Mouse (Mus musculus): ENCODE measurements around the gene Polr2f.

Gene Polr2f

GRCm38 (mm10) chr15:79122119-79122518 lies 18.7 kb upstream of the Polr2f start:
- WGBS, result 95% methylated on average over 4 of the region's 4 CpGs

DNA sequence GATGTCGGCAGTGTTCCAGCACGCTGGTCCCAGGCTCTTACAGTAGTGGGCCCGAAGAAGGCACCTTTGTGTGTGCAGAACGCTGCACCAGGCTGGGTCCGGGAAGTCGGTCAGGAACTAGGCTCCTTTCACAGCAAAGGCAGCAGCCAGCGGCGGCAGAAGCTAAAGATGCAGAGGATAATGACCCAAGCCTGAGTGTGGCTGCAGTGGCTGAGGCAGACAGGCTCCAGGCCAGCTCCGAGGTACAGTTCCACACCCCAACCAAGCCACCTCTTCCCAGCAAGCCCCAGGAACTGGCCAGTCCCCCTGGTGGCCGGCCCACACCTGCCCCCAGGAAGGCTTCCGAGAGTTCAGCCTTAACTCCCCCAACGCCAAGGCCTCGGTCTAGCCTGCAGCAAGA lies 18.3 kb upstream of the Polr2f start:
- 81% methylated on average over 13 of the region's 13 CpGs for WGBS

GRCm38 (mm10) chr15:79123751-79124150 lies 17.1 kb upstream of the Polr2f start:
- 86% methylated on average over 6 of the region's 6 CpGs for WGBS

- WGBS, result 86% methylated on average over 10 of the region's 10 CpGs
These were observed 16.4 kb upstream of the Polr2f start for GRCm38 (mm10) chr15:79124331-79124875.

DNA sequence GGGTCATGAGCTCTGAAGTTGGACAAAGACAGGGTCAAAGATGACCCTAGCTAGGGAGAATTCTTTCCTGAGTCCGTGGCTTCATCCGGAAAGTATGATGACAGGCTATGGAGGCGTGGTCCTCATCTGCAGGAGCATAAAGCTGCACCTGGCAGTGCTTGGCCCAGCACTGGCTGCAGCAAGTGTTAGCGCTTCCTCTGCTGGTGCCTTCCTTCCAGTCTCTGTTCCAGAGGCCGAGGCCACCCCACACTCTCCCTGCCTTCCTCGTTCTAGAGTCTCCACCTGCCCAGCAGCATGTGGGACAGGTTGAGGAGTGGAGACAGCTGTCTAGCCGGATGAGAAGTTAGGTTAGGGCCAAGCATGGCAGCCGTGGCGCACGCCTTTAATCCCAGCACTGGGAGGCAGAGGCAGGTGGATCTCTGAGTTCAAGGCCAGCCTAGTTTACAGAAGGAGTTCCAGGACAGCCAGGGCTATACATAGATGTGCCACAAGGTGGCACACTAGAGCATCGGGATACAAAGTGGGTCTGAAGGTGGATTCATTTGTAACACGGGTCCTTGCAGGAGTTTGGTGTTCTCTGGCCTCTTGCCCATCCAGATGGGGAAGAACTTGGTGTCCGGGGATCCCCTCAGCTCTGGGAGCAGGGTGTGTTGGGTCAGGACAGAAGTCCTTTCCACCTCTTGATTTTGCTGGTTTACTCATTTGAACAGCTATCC lies 14.4 kb upstream of the Polr2f start:
- WGBS, result 76% methylated on average over 13 of the region's 13 CpGs

DNA sequence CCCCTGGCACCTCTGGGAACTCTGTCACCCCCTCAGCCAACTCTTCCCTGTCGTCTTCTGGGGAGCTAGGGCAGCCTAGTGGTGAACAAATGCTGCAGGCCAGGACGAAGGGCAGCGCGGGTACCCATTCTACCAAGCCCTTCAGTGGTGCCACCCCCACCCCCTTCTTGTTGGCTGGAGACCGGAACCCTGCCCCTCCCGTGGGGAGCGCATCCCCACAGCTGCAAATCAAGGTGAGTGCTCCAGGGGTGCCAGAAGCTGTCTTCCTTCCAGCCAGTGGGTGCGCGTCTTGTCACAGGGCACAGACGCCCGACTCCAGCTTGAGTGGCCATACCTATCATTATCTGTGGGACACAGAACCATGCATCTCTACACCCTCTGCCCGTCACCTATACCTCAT lies 13.7 kb upstream of the Polr2f start:
- WGBS, result 95% methylated on average over 12 of the region's 12 CpGs

DNA sequence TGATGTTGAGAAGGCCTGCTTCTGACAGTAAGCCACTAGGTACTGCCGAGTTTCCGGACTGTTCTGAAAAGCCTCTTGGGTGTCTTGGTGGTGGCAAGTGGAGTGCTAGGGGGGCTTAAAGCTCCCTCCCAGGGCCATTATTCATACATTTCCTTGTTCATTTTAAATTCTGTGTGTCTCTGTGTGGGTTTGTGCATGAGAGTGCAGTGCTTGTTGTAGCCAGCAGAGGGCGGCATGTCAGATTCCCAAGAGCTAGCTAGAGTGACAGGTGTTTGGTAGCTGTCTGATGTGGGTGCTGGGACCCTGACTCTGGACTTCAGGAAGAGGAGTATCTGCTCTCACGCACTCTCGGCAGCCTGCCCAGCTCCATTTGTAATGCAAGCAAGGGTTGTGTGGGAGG lies 12.6 kb upstream of the Polr2f start:
- 95% methylated on average over 5 of the region's 5 CpGs for WGBS

DNA sequence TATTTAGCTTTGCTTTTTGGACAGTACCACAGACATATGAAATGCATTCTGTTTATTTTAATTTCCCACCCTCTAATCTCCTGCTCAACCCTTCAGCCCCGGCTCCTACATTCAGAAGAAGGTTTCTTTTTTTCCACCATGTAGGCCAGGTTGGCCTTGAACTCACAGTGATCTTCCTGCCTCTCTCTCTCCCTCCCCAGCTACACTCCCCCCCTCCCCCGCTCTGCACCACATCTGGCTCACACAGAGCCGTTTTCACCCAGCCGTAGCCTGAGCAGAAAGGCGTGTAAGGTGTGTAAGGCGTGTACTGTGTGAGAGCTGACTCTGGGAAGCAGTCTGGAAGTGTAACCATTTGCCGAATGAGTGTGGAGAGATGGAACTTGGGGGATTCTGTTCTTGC lies 11.5 kb upstream of the Polr2f start:
- 81% methylated on average over 7 of the region's 7 CpGs for WGBS

GRCm38 (mm10) chr15:79130782-79131181 lies 10.0 kb upstream of the Polr2f start:
- 77% methylated on average over 10 of the region's 10 CpGs for WGBS

DNA sequence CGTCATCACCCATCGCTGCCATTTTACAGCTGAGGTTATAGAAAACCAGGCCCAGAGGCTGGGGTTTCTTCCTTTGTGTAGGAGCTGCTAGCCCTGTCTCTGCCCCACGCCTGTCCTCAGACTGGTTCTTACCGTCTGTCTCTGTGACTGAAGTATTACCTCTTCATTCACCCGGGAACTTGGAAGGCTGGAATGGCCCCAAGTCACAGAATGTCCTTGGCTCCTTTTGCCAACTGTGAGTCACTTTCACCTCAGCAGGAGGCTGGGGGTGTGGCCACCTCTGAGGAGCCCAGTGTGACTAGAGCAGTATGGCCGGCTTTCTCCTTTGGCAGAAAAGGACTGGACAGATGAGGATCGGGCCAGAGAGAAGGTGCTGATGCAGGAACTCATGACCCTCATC lies 9.4 kb upstream of the Polr2f start:
- 55% methylated on average over 7 of the region's 7 CpGs for WGBS

- 82% methylated on average over 6 of the region's 6 CpGs for WGBS
These were observed 7.6 kb upstream of the Polr2f start for GRCm38 (mm10) chr15:79133191-79133661.

DNA sequence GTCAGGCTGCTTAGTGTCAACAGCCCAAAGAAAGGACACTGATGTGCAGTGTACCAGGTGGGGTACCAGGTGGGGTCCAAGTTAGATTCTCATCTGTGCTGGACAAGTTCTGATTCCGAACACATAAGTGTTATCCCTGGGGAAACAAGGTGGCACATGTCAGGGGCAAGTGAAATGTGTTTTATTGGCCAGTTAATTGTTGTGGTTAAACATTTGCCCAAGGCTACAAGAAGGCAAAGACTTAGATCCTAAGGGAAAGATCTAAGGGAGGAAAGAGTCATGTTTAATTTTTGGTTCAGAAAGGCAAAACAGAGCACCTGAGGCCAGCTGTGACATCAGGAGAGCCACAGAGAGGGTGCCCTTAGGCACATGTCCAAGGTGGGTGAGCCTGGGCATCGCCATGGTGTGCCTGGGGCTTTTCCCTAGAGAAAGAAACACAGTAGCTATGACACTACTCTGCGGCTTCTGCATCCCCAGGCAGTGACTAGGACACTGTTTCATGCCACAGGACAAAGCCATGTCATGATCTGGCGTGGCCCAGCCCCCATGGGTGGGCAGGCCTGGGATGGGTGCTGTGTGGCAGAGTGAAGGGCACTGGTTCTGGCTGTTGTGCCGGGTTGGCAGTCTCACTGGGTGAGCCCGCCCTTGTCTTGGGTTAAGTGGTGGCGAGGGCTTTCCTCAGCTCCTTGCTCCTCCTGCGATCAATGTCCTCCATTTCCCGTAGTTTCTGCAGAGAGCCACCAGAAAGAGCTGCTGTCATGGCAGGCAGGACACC lies 6.1 kb upstream of the Polr2f start:
- 88% methylated on average over 9 of the region's 9 CpGs for WGBS

DNA sequence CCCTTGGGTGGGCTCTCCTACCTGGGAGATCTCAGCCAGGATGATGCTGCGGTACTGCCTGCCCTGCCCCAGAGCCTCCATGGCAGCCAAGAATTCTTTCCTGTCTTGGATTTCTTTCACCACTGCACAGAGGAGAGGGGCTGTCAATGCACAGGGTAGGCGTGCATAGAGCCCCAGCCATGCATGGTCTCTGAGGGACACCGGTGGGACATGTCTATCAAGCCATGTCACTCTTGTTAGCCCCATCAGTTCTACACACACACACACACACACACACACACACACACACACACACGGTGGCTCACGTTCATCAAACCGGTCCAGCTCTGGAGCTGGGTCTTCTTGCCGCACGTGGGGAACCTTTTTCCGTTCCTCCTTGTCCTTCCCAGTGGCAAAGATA lies 5.5 kb upstream of the Polr2f start:
- 75% methylated on average over 9 of the region's 9 CpGs for WGBS

- WGBS, result 57% methylated on average over 11 of the region's 11 CpGs
These were observed 4.8 kb upstream of the Polr2f start for GRCm38 (mm10) chr15:79135783-79136575.

GRCm38 (mm10) chr15:79139640-79140039 lies 1.2 kb upstream of the Polr2f start:
- 59% methylated on average over 10 of the region's 10 CpGs for WGBS

GRCm38 (mm10) chr15:79141566-79141917 lies 733 bp downstream of the Polr2f start:
- WGBS, result 2% methylated on average over 7 of the region's 7 CpGs

- 85% methylated on average over 12 of the region's 12 CpGs for WGBS
These were observed 2.5 kb downstream of the Polr2f start for GRCm38 (mm10) chr15:79143316-79143715.

DNA sequence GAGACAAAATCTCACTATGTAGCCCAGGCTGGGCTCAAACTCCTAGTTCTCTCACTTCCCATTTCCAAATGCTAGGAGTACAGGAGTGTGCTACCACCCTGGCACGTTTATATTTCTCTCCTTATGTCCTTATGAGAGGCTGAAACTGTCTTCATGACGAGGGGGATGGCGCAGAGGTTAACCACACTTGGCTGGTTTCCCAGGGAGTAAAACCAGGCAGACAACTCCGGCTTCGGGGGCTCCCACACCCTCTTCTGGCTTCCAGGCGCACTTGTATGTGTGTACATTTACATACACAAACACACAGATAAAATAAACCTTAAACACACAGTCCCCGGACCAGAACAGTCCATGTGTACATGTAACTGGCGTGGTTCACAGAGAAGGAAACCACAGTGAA lies 3.2 kb downstream of the Polr2f start:
- 72% methylated on average over 8 of the region's 8 CpGs for WGBS

- 88% methylated on average over 7 of the region's 7 CpGs for WGBS
These were observed 4.7 kb downstream of the Polr2f start for GRCm38 (mm10) chr15:79145522-79145921.

- 51% methylated on average over 7 of the region's 7 CpGs for WGBS
These were observed 7.7 kb downstream of the Polr2f start for GRCm38 (mm10) chr15:79148533-79148932.

DNA sequence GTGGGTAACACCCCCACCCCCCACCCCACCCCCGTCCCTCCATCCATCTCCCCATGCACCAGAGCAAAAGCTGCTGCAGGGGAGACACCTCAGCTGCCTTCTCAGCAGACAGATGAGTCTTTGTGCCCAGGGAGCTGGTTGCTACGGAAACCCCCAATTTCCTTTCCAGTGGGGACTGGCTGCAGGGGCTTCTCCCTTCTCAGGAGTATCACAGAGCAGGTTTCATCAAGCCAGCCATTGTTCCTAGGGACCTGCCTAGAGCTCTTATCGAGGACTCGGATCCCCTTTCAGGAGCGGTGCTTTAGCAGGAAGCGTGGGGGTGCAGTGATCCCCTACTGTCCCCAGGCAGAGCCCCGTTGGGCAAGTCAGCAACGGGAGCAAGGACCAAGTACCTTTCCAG lies 11.1 kb downstream of the Polr2f start:
- WGBS, result 43% methylated on average over 8 of the region's 8 CpGs

DNA sequence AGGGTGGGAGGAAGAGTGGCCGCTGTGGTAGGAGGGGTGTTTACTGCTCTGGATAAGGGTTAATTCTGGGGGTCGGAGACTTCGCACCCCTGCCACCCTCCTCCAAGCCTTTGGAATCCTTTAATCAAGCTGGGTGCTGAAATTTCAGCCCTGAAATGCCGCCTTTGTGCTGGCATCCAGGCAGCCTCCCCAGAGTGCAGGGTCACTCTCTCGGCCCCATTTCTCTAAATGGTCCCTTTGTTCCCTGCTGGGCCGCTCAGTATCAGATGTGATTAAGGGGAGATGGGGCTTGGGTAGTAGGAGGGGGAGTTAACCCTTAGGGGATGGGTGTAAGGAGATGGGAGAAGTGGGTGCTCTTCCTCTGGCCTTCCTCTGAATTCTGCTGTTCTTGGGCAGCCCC lies 11.9 kb downstream of the Polr2f start:
- 71% methylated on average over 6 of the region's 6 CpGs for WGBS
